Mouse (Mus musculus): ENCODE results near the gene Arsb. TPM values are rescaled to one million over a fixed set of nuclear protein-coding genes. Genes with fewer than 3 reads are reported as not detected.
A peak's percentile ranks its signal among the peaks of the same experiment; 100 is the strongest.

Gene Arsb
- polyA plus RNA-seq, 1 experiment from 2014 or later: 4.1 TPM

DNA sequence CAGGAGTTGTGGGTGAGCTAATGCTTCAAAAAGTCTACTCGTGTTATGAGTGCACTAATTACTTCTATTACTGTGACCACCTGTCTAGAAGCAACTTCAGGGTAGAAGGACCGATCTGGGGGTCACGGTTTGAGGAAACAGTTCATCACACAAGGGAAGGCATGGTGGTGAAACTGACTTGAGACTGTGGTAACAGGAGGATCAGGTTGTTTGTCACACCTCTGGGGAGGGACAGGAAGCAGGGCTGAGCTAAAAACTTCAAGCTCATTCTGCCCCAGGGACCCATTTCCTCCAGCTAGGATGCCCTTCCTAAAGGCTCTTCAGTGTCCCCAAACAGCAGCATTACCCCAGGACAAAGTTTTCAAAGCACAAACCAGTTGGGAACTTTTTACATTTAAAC is 8.6 kb upstream of the Arsb start:
- no peaks in the 10 kb centered on the region for H3K27me3 ChIP-seq (ENCODE audit: insufficient read depth, low read length)
- no peaks in the 10 kb centered on the region for H3K9me3 ChIP-seq (ENCODE audit: low read length)
- H3K4me2 ChIP-seq (ENCODE audit: low read depth, low read length): no peak overlapping the region
- ATAC-seq (no peak), DNase-seq (no peak)
- H3K4me1 ChIP-seq (ENCODE audit: insufficient read depth): no peaks in the 10 kb centered on the region
- no peak overlapping the region for H3K27ac ChIP-seq (ENCODE audit: low read depth)
- H3K36me3 ChIP-seq (replicated peaks; ENCODE audit: insufficient read depth, low read length): no peaks in the 10 kb centered on the region
- no peak for TF ChIP-seq EP300 (IDR thresholded peaks at IDR 0.05; ENCODE audit: low read depth)
- TF ChIP-seq CTCF (IDR thresholded peaks at IDR 0.05; ENCODE audit: low read depth): no peak
- H3K4me3 ChIP-seq (ENCODE audit: low read depth, low read length): no peak overlapping the region
- H3K9ac ChIP-seq (replicated peaks): no peak overlapping the region
- 47% methylated on average over 3 of the region's 3 CpGs for WGBS (ENCODE audit: insufficient replicate concordance)

DNA sequence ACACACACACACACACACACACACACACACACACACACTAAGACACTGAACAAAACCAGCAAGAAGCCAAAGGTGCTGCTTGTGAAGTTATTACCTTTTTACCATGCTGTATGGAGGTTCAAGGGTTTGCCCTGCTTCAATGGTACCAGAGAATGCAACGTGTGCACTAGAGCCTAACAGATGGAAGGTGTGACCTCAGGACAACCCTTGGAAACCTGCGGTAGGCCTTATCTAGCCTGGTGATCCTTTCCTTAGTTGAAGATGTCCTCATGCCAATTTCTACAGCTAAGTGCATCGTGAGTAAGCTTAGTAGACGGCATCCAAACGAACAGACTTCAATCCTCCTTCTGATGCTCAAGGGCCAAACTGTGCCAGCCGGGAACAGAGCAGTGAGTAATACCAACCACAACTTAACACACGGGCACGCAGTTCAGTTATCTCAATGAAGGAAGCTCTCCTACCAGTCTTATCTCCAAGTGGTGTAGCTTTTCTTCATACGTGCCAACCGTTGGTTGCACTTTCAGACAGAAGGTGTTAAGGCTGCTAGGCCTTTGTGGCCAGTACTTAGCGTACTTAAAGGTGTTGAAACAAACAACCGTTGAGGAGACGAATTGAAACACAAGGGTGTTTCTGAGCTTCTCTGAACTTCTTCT is 7.0 kb upstream of the Arsb start:
- H3K36me3 ChIP-seq (replicated peaks; ENCODE audit: insufficient read depth, low read length): no peaks in the 10 kb centered on the region
- DNase-seq (no peak), ATAC-seq (peak; percentile 51)
- no peaks in the 10 kb centered on the region for H3K4me1 ChIP-seq (ENCODE audit: insufficient read depth)
- no peak overlapping the region for H3K9ac ChIP-seq (replicated peaks)
- H3K4me3 ChIP-seq (ENCODE audit: low read depth, low read length): no peak overlapping the region
- WGBS (ENCODE audit: insufficient replicate concordance): 58% methylated on average over 13 of the region's 13 CpGs
- no peaks in the 10 kb centered on the region for H3K9me3 ChIP-seq (ENCODE audit: low read length)
- no peaks in the 10 kb centered on the region for H3K27me3 ChIP-seq (ENCODE audit: insufficient read depth, low read length)
- no peak overlapping the region for H3K27ac ChIP-seq (ENCODE audit: low read depth)
- TF ChIP-seq EP300 (IDR thresholded peaks at IDR 0.05; ENCODE audit: low read depth): peak; percentile 58
- TF ChIP-seq CTCF (IDR thresholded peaks at IDR 0.05; ENCODE audit: low read depth): no peak
- no peak overlapping the region for H3K4me2 ChIP-seq (ENCODE audit: low read depth, low read length)

DNA sequence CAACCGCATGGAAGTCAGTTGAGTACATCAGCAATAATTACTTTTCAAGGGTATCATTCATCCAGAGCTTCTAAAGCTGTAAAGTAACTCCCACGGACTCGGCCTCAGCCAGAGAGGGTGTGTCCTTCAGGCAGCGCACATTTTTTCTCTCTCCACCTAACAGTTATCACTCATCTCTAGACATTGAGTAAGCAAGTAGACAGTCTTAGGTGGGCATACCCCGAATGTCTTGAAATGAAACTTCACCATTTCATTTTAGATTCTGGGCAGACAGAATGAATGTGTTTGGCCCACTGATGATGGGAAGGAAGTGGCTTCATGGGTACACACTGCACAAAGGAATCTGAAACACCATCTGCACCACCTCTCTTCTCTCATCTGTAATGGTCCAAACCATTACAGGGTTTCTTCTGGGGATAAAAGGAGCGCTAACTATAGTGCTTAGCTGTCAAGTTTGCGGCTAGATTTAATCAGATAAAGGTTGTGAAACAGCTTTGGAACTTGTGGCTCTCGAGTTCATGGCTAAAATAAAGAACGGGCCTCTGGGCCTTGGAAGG is 321 bp upstream of the Arsb start:
- WGBS (ENCODE audit: insufficient replicate concordance): 24% methylated on average over 9 of the region's 9 CpGs
- Histone ChIP-seq H3K36me3 (replicated peaks; ENCODE audit: insufficient read depth, low read length) (no peaks in the 10 kb centered on the region), H3K4me1 (ENCODE audit: insufficient read depth) (peaks cover 18% of the 10 kb centered on the region), H3K27me3 (ENCODE audit: insufficient read depth, low read length) (no peaks in the 10 kb centered on the region), H3K9ac (replicated peaks) (peak overlapping the region; percentile 74), H3K9me3 (ENCODE audit: low read length) (no peaks in the 10 kb centered on the region), H3K4me3 (ENCODE audit: low read depth, low read length) (peak overlapping the region; percentile 65), H3K27ac (ENCODE audit: low read depth) (peak overlapping the region; percentile 84), H3K4me2 (ENCODE audit: low read depth, low read length) (peak overlapping the region; percentile 95)
- peak; percentile 28 for ATAC-seq
- TF ChIP-seq CTCF (IDR thresholded peaks at IDR 0.05; ENCODE audit: low read depth) (no peak), EP300 (IDR thresholded peaks at IDR 0.05; ENCODE audit: low read depth) (no peak)
- DNase-seq: no peak

DNA sequence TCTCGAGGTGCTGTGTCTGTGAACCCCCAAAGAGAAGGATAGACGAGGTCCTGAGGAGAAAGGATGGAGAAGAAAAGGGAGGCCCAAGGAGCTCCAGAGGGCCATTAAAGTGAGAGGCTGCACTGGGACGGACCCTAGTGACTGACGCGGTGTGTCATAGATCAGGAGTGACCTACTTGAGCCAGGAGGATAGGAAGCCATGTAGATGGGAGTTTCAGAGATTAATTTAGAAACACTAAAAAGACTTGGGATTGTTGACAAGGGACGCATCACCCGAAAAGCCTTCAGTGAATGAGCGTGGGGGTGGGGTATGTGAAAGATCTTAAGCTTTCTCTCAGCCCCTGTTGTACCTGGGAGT is 828 bp downstream of the Arsb start:
- Histone ChIP-seq H3K27me3 (ENCODE audit: insufficient read depth, low read length) (no peaks in the 10 kb centered on the region), H3K4me3 (ENCODE audit: low read depth, low read length) (peak overlapping the region; percentile 65), H3K27ac (ENCODE audit: low read depth) (peak overlapping the region; percentile 84), H3K4me1 (ENCODE audit: insufficient read depth) (peaks cover 18% of the 10 kb centered on the region), H3K9me3 (ENCODE audit: low read length) (no peaks in the 10 kb centered on the region), H3K36me3 (replicated peaks; ENCODE audit: insufficient read depth, low read length) (no peaks in the 10 kb centered on the region), H3K9ac (replicated peaks) (peak overlapping the region; percentile 74), H3K4me2 (ENCODE audit: low read depth, low read length) (peak overlapping the region; percentile 95)
- WGBS (ENCODE audit: insufficient replicate concordance): 16% methylated on average over 8 of the region's 8 CpGs
- DNase-seq (no peak), ATAC-seq (peak; percentile 64)
- TF ChIP-seq CTCF (IDR thresholded peaks at IDR 0.05; ENCODE audit: low read depth) (no peak), EP300 (IDR thresholded peaks at IDR 0.05; ENCODE audit: low read depth) (no peak)

DNA sequence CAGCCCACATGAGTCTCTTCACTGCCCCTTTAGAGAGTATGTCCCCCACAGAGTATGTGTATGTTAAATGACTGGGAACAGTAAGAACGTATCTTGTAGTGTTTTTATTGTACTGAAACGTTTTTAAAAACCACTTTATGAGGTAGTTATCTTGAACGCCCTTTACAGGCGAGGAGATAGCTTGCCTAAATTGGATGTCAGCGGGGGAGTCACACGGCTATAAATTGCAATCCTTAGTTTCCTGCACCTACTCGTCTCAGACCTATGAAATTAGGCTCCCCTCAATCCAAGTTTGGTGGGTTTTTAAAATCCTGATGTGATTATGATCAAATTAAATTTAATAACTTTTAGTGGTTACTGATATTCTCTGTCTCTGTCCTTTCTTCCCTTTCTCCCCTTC is 1.4 kb downstream of the Arsb start:
- no peak for ATAC-seq
- Histone ChIP-seq H3K27me3 (ENCODE audit: insufficient read depth, low read length) (no peaks in the 10 kb centered on the region), H3K4me3 (ENCODE audit: low read depth, low read length) (peak overlapping the region; percentile 65), H3K27ac (ENCODE audit: low read depth) (peak overlapping the region; percentile 84; the same call in 1 of the 2 replicates), H3K4me1 (ENCODE audit: insufficient read depth) (peaks cover 18% of the 10 kb centered on the region), H3K9me3 (ENCODE audit: low read length) (no peaks in the 10 kb centered on the region), H3K4me2 (ENCODE audit: low read depth, low read length) (peak overlapping the region; percentile 95), H3K9ac (replicated peaks) (peak overlapping the region; percentile 74), H3K36me3 (replicated peaks; ENCODE audit: insufficient read depth, low read length) (no peaks in the 10 kb centered on the region)
- TF ChIP-seq EP300 (IDR thresholded peaks at IDR 0.05; ENCODE audit: low read depth): no peak
- 48% methylated on average over 7 of the region's 7 CpGs for WGBS (ENCODE audit: insufficient replicate concordance)
- DNase-seq: no peak

DNA sequence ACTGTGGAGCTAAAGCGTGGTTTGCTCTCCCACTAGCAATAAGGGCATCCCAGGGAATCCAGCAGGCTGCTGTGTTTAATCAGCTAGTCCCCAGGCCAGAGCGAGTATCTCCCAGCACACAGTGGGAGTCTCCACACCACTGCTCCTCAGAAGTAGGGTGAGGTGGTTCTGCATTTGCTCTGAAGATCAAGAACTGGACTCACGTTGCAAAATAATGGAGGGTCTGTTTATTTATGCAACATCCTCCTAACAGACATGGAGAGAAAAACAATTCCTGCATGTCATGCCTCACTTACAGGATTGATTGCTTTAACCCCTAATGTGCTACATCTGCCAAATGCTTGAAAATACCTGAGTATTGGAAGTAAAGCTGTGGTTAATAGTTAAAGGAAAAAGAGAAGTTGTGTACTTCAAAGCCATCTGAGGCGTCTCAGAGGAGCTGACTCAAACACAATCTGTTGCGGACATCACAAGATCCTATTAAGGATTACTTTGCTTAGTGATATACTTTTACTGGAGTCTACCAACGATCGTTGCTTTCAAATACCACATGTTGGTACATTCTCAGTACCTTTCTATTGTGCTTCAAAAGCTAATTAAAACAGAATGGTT is 2.4 kb downstream of the Arsb start:
- Histone ChIP-seq H3K4me1 (ENCODE audit: insufficient read depth) (peaks cover 18% of the 10 kb centered on the region), H3K36me3 (replicated peaks; ENCODE audit: insufficient read depth, low read length) (no peaks in the 10 kb centered on the region), H3K4me3 (ENCODE audit: low read depth, low read length) (no peak overlapping the region), H3K9ac (replicated peaks) (no peak overlapping the region), H3K27ac (ENCODE audit: low read depth) (peak overlapping the region; percentile 34; the same call in 1 of the 2 replicates), H3K27me3 (ENCODE audit: insufficient read depth, low read length) (no peaks in the 10 kb centered on the region), H3K4me2 (ENCODE audit: low read depth, low read length) (peak overlapping the region; percentile 2; the same call in 1 of the 2 replicates), H3K9me3 (ENCODE audit: low read length) (no peaks in the 10 kb centered on the region)
- ATAC-seq (no peak), DNase-seq (no peak)
- no peak for TF ChIP-seq EP300 (IDR thresholded peaks at IDR 0.05; ENCODE audit: low read depth)
- 54% methylated on average over 7 of the region's 7 CpGs for WGBS (ENCODE audit: insufficient replicate concordance)

Data from liver, postnatal 0 days (tissue).